In genomic region chr2:79714745-79715144, GRCm38 (mm10) we compare ENCODE assay signal across 34 mouse cellular contexts. TPM values are rescaled to one million over a fixed set of nuclear protein-coding genes. Genes with fewer than 3 reads are reported as not detected.
"Had no signal": no experiment of that assay in that cellular context is flagged by ENCODE, and none has a peak within 500 bp of the region (broad histone marks: within the 10 kb centered on the region; RNA-seq: fewer than 3 reads in every experiment).

No protein-coding gene starts in this region.

- ATAC-seq: hindbrain, postnatal 0 days; intestine, embryonic 16.5 days; liver, postnatal 0 days had no signal

- H3K27ac ChIP-seq: heart, adult 2 months; heart, embryonic 13.5 days; heart, embryonic 15.5 days; hindbrain, embryonic 13.5 days; hindbrain, embryonic 15.5 days; hindbrain, postnatal 0 days; kidney, embryonic 15.5 days; kidney, postnatal 0 days; layer of hippocampus, adult 2 months; left cerebral cortex, adult 2 months; liver, embryonic 13.5 days; liver, embryonic 15.5 days had no signal

- H3K27me3 ChIP-seq: heart, embryonic 13.5 days; heart, embryonic 15.5 days; hindbrain, embryonic 13.5 days; hindbrain, embryonic 15.5 days; kidney, embryonic 15.5 days; liver, embryonic 13.5 days; liver, embryonic 15.5 days had no signal

- H3K9me3 ChIP-seq: heart, embryonic 13.5 days; heart, embryonic 15.5 days; hindbrain, embryonic 13.5 days; hindbrain, embryonic 15.5 days; kidney, embryonic 15.5 days; liver, embryonic 13.5 days; liver, embryonic 15.5 days had no signal

- H3K36me3 ChIP-seq: heart, embryonic 13.5 days; heart, embryonic 15.5 days; hindbrain, embryonic 13.5 days; hindbrain, embryonic 15.5 days; kidney, embryonic 15.5 days; liver, embryonic 13.5 days; liver, embryonic 15.5 days had no signal

- H3K9ac ChIP-seq: heart, embryonic 13.5 days; heart, embryonic 15.5 days; hindbrain, embryonic 13.5 days; hindbrain, embryonic 15.5 days; kidney, embryonic 15.5 days; liver, embryonic 13.5 days; liver, embryonic 15.5 days; liver, postnatal 0 days had no signal

- H3K4me1 ChIP-seq: hindbrain, embryonic 13.5 days; hindbrain, embryonic 15.5 days; kidney, embryonic 15.5 days; liver, embryonic 13.5 days; liver, embryonic 15.5 days had no signal

- H3K4me3 ChIP-seq: heart, adult 2 months; heart, embryonic 13.5 days; heart, embryonic 15.5 days; hindbrain, embryonic 13.5 days; hindbrain, embryonic 15.5 days; kidney, embryonic 15.5 days; layer of hippocampus, adult 2 months; left cerebral cortex, adult 2 months; liver, embryonic 13.5 days; liver, embryonic 15.5 days had no signal

- DNase-seq: gastrocnemius, postnatal 14 days; gastrocnemius, postnatal 36 days; heart, adult 11 months; heart, adult 2 months; heart, postnatal 14 days; heart, postnatal 36 days; kidney, adult 11 months; kidney, adult 2 months; kidney, adult 9 months; kidney, postnatal 14 days; kidney, postnatal 36 days; liver; liver, embryonic 13.5 days; liver, postnatal 0 days had no signal

- H3K4me2 ChIP-seq: heart, embryonic 11.5 days; heart, embryonic 13.5 days; heart, embryonic 15.5 days; hindbrain, embryonic 13.5 days; hindbrain, embryonic 15.5 days; kidney, embryonic 15.5 days; liver, embryonic 11.5 days; liver, embryonic 13.5 days; liver, embryonic 15.5 days had no signal

RNA-seq across cellular contexts. Expression of gene Ppp1r1c, which starts 7.2 kb away (rescaled TPM):
- total RNA-seq: gastrocnemius, postnatal 14 days; gastrocnemius, postnatal 36 days; heart, postnatal 14 days; heart, postnatal 36 days; hematopoietic stem cell, adult 5-6 weeks; left cerebral cortex, adult 2 months; left cerebral cortex, postnatal 36 days had no signal
- polyA plus RNA-seq: gonadal fat pad, adult 2 months; heart, adult 2 months; heart, embryonic 11.5 days; heart, postnatal 0 days; intestine, embryonic 14.5 days; intestine, embryonic 16.5 days; kidney, adult 2 months; large intestine, adult 2 months; limb, embryonic 11.5 days; liver, embryonic 13.5 days; liver, embryonic 15.5 days; liver, postnatal 0 days had no signal
